Mouse (Mus musculus) liver, embryonic 14 days (tissue): ENCODE data around the gene Olfr1029. TPM values are rescaled to one million over a fixed set of nuclear protein-coding genes. Genes with fewer than 3 reads are reported as not detected.

ENCODE experiments used
- polyA plus RNA-seq: library from polyadenylated mRNA; depleted of rRNA; stranded (reverse); fragments of >200 nt; gene quantifications from 2 replicates; pipeline ENCODE4 v1.2.3, GENCODE M21; 2012; rRNA removed

Gene Olfr1029
- polyA plus RNA-seq = not detected in 2 replicates

DNA sequence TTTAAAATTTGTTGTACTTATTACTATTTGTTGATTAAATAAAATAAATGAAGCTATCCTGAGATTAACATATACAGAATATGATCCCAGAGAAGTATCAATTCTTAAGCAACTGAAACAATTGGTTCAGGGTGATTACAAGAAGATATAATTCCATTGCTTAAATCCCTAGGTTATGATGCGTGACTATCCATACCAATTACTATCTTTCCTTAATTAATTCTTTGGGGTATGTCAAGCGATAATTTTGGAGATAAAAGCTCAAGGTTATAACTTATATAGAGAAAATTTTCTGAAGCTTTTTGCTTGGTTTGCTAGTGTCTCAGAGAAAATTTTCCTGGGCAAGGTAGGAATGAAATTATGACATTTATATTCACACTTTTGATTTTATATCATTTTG, at the start of gene Olfr1029:
TSS of gene Olfr1029 (plus strand) at position 301 of the 400 bp plus-strand sequence.

DNA sequence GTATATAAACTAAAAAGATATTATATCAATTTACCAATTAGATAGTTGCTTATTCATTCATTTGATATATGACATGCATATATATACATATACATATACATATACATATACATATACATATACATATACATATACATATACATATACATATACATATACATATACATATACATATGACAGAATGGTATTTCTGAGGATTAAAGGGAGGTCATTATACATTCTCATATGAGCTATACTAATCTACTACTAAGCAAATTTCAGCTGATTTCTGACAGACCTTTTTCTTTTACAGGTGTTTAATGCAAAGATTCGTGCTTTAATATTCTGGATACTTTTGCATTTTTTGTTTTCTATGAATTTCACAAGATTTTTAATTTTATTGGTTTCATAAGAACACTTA, 23.6 kb upstream of the Olfr1029 start, which contains the start of gene Olfr1028:
TSS of gene Olfr1028 (plus strand) at position 301 of the 400 bp plus-strand sequence.

DNA sequence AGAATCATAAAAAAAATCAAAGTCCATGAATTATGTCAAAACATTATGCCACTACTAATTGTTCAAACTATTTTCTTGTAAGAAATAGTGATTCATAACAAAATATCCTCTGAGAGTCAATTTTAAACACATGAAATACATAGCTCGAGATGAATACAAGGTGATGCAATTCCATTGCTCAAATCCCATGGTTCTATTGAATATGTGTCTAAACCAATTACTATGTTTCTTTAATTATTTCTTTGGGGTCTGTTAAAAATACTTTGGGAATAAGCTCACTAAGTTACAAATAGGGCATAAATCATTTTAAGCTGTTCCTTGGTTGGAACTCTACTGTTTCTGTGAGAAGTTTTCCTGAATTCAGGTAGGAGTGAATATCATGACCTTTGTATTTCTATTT, 5.3 kb downstream of the Olfr1029 start, which contains the start of gene Olfr1030:
TSS of gene Olfr1030 (plus strand) at position 301 of the 400 bp plus-strand sequence.

DNA sequence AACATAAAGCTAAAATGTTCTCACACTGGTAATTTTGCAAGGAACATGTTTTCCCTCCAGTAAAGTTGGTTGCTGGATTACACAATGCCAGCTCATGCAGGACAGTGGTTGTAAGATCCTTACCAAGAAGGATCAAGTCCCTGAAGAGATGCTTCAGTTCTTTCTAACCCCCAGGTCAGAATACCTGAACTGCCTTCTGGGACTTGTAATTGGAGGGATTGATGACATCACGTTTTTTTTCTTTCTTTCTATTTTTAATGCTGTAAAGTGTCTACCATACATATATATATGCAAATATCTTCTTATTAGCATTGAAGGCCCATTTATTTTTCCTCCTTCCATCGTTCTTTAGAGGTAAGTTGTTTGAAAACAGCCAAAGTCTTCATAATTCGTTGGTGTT, 16.3 kb downstream of the Olfr1029 start, which contains the start of gene Olfr1031:
TSS of gene Olfr1031 (plus strand) at position 301 of the 400 bp plus-strand sequence.

DNA sequence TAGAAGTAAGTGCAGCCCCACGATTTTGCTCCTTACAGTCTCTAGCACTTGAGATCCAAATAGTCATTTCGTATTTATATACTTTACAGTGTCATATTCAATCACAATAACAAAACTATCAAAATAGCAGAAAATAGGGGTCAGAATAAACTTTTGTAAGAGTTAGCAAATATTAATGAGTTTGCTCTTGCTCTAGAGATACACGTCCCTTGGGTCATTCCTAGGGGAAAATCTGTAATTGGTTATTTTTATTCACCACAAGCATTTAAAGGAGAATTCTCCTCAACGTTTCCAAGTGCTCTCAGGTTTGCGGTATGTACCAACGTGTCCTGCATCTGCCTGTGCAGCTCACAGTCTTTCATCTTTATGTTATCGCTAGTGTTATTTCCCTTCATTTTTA, 31.5 kb downstream of the Olfr1029 start, which contains the start of gene Olfr1032:
TSS of gene Olfr1032 (plus strand) at position 301 of the 400 bp plus-strand sequence.

DNA sequence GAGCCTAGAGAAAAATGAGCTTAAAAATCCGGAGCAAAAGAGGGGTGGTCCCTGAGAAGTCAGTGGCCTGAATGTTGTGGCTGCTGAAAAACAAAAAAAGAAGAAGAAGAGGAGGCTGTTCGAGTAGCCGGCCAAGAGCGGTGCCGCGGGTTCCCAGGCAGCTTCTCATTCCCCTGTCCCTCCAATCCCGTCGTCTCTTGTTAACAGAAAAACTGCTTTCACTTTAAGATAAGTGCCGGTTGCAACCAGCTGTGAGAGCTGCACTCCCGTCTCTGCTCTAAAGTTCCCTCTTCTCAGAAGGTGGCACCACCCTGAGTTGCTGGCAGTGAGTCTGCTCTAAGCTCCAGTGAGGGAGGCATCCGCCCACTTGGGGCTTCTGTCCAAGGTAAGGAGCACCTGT, 46.7 kb downstream of the Olfr1029 start, which contains the start of gene Olfr1033:
TSS of gene Olfr1033 (plus strand) at position 228 of the 400 bp plus-strand sequence.

Other genes with a start within 250 kb of the Olfr1029 start
- not detected in 2 replicates for gene Olfr1012, start 211.1 kb upstream of the Olfr1029 start, polyA plus RNA-seq
- not detected in 2 replicates for gene Olfr1013, start 206.8 kb upstream of the Olfr1029 start, polyA plus RNA-seq
- not detected in 2 replicates for gene Olfr1014, start 201.2 kb upstream of the Olfr1029 start, polyA plus RNA-seq
- gene Olfr1015, start 191.9 kb upstream of the Olfr1029 start, polyA plus RNA-seq = not detected in 2 replicates
- not detected in 2 replicates for gene Olfr1016, start 171.4 kb upstream of the Olfr1029 start, polyA plus RNA-seq
- gene Olfr1018, start 155.4 kb upstream of the Olfr1029 start, polyA plus RNA-seq = not detected in 2 replicates
- not detected in 2 replicates for gene Olfr1019, start 128.4 kb upstream of the Olfr1029 start, polyA plus RNA-seq
- not detected in 2 replicates for gene Olfr1020, start 126.9 kb upstream of the Olfr1029 start, polyA plus RNA-seq
- not detected in 2 replicates for gene Olfr1022, start 105.3 kb upstream of the Olfr1029 start, polyA plus RNA-seq
- not detected in 2 replicates for gene Olfr1023, start 88.3 kb upstream of the Olfr1029 start, polyA plus RNA-seq
- gene Olfr1024, start 68.8 kb upstream of the Olfr1029 start, polyA plus RNA-seq = not detected in 2 replicates
- not detected in 2 replicates for gene Olfr1025-ps1, start 58.7 kb upstream of the Olfr1029 start, polyA plus RNA-seq
- not detected in 2 replicates for gene Olfr1026, start 52.3 kb upstream of the Olfr1029 start, polyA plus RNA-seq
- under 0.01 TPM in 1 of 2 replicates, not detected in the other for gene Olfr1028, start 23.5 kb upstream of the Olfr1029 start, polyA plus RNA-seq
- gene Olfr1030, start 5.4 kb downstream of the Olfr1029 start, polyA plus RNA-seq = not detected in 2 replicates
- gene Olfr1031, start 16.4 kb downstream of the Olfr1029 start, polyA plus RNA-seq = not detected in 2 replicates
- gene Olfr1032, start 31.6 kb downstream of the Olfr1029 start, polyA plus RNA-seq = not detected in 2 replicates
- gene Olfr1033, start 46.7 kb downstream of the Olfr1029 start, polyA plus RNA-seq = 0.28 and 0.37 TPM in 2 replicates
- gene Olfr1034, start 72.0 kb downstream of the Olfr1029 start, polyA plus RNA-seq = 0.06 and 0.09 TPM in 2 replicates
- not detected in 2 replicates for gene Olfr1036, start 100.1 kb downstream of the Olfr1029 start, polyA plus RNA-seq
- gene Olfr1037, start 113.5 kb downstream of the Olfr1029 start, polyA plus RNA-seq = not detected in 2 replicates
- not detected in 2 replicates for gene Olfr1039, start 162.0 kb downstream of the Olfr1029 start, polyA plus RNA-seq
- not detected in 2 replicates for gene Olfr1040, start 172.8 kb downstream of the Olfr1029 start, polyA plus RNA-seq
- not detected in 2 replicates for gene Olfr1042, start 187.9 kb downstream of the Olfr1029 start, polyA plus RNA-seq
- not detected in 2 replicates for gene Olfr1043, start 193.6 kb downstream of the Olfr1029 start, polyA plus RNA-seq
- not detected in 2 replicates for gene Olfr1044, start 203.9 kb downstream of the Olfr1029 start, polyA plus RNA-seq
- gene Olfr52, start 211.8 kb downstream of the Olfr1029 start, polyA plus RNA-seq = not detected in 2 replicates
- not detected in 2 replicates for gene Olfr1045, start 229.1 kb downstream of the Olfr1029 start, polyA plus RNA-seq
- gene Olfr1046, start 245.4 kb downstream of the Olfr1029 start, polyA plus RNA-seq = not detected in 2 replicates